Mouse (Mus musculus) liver, adult 2 months (tissue): ENCODE results near the gene Ccdc136.

Experiments used
- CTCF ChIP-seq: fragments of 200-500 bp; IDR thresholded peaks from 2 replicates; pipeline ENCODE4 v1.5.1; 2011; ENCODE audit warnings: low read depth, low read length, control low read depth
- POLR2A ChIP-seq: fragments of 200-500 bp; IDR thresholded peaks from 2 replicates; pipeline ENCODE4 v1.6.1; 2011; ENCODE audit warnings: low read length, control low read depth; ENCODE audit not compliant: insufficient read depth; ENCODE audit errors: extremely low read depth

DNA sequence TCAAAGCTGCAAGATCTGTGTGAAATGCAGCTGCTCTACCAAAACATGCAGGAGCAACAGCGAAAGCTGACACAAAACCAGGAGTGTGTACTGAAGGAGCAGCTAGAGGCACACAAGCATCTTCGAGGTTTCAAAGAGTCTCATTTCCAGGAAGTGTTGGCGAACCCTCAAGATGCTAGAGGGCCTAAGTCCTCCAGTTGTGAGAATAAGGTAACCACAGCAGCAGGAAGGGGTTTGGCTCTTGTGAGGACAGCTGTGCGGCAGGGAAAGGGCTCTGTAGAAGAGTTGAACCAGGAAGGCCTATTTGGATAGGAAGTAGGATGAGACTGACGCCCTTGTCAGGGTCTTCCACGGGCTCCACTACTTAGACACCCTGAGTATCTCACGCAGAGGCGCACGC, 19.3 kb downstream of the Ccdc136 start:
- no peak for TF ChIP-seq CTCF
- TF ChIP-seq POLR2A: no peak
